Mouse (Mus musculus) liver, embryonic 14.5 days (tissue): ENCODE results near the gene Ninj2. TPM values are rescaled to one million over a fixed set of nuclear protein-coding genes. Genes with fewer than 3 reads are reported as not detected.

Source experiments
- ATAC-seq: fragments of 200-750 bp; cut with Nextera tagmentation; 2 replicates; pipeline ENCODE4 v1.8.0; 2017; ENCODE audit warnings: moderate number of reproducible peaks, mild to moderate bottlenecking, moderate library complexity; ENCODE audit not compliant: insufficient read depth
- DNase-seq, 3 experiments: peaks; one replicate each; pipeline ENCODE4 v3.0.0-alpha.2; 2012 to 2013; ENCODE audit warnings: low read depth in 3 of 3, low spot score in 3 of 3
- H3K27ac ChIP-seq: fragments of 300-500 bp; sonication (generic); 2 replicates; pipeline ENCODE4 v1.5.1; 2014; ENCODE audit warnings: moderate library complexity, mild to moderate bottlenecking, control low read depth, inconsistent platforms
- H3K27me3 ChIP-seq: fragments of 300-500 bp; sonication (generic); 2 replicates; pipeline ENCODE4 v1.6.1; 2014; ENCODE audit warnings: mild to moderate bottlenecking, low read length, moderate library complexity; ENCODE audit not compliant: control insufficient read depth, insufficient read depth
- H3K36me3 ChIP-seq: fragments of 300-500 bp; sonication (generic); replicated peaks from 2 replicates; pipeline ENCODE4 v1.6.1; 2014; ENCODE audit warnings: low read depth; ENCODE audit not compliant: control insufficient read depth, insufficient read depth
- H3K4me1 ChIP-seq, 2 experiments: fragments of 200-500 bp in 1 of 2; fragments of 300-500 bp in 1 of 2; sonication (generic) in 1 of 2; replicated peaks; 2 replicates each; pipeline ENCODE4 v1.6.1; 2012 to 2014; ENCODE audit warnings: antibody characterized with exemption in 1 of 2, inconsistent platforms in 1 of 2, low read length in 1 of 2; ENCODE audit not compliant: control insufficient read depth in 2 of 2, insufficient read depth in 2 of 2
- H3K4me2 ChIP-seq: fragments of 300-500 bp; sonication (generic); 2 replicates; pipeline ENCODE4 v1.6.1; 2014; ENCODE audit warnings: low read depth, mild to moderate bottlenecking, control low read depth, moderate library complexity
- H3K4me3 ChIP-seq, 2 experiments: fragments of 200-500 bp in 1 of 2; fragments of 300-500 bp in 1 of 2; sonication (generic) in 1 of 2; 2 replicates each; pipeline ENCODE4 v1.5.1; 2012 to 2014; ENCODE audit warnings: low read depth in 2 of 2, low read length in 2 of 2, mild to moderate bottlenecking in 2 of 2, control low read depth in 1 of 2, inconsistent platforms in 1 of 2, moderate library complexity in 1 of 2; ENCODE audit not compliant: insufficient read depth in 1 of 2
- H3K9ac ChIP-seq: fragments of 300-500 bp; sonication (generic); replicated peaks from 2 replicates; pipeline ENCODE4 v1.6.1; 2014; ENCODE audit warnings: mild to moderate bottlenecking, control low read depth, moderate library complexity
- H3K9me3 ChIP-seq: fragments of 300-500 bp; sonication (generic); 2 replicates; pipeline ENCODE4 v1.6.1; 2016; ENCODE audit warnings: low read length, mixed read lengths; ENCODE audit not compliant: control insufficient read depth
- CTCF ChIP-seq: IDR thresholded peaks from 2 replicates; pipeline ENCODE4 v1.5.1; 2016; ENCODE audit warnings: antibody characterized with exemption, low read depth, control low read depth
- EP300 ChIP-seq: IDR thresholded peaks from 2 replicates; pipeline ENCODE4 v1.6.1; 2016; ENCODE audit warnings: antibody characterized with exemption, low read depth
- WGBS: fragments of 180-500 bp; shearing (Covaris S2); extraction: QIAGEN DNeasy Blood & Tissue Kit; methylation state at CpG from one replicate; pipeline ENCODE4 v1.1.7; 2014; ENCODE audit not compliant: insufficient replicate concordance; 5-methylcytosine and 5-hydroxymethylcytosine counted together
- polyA plus RNA-seq, 2 experiments: library from polyadenylated mRNA; depleted of rRNA in 1 of 2; stranded (reverse) in 1 of 2; unstranded in 1 of 2; fragments of >200 nt; fragmentation: Nextera tagmentation in 1 of 2; extraction: Ambion mirVana in 1 of 2; gene quantifications; 2 replicates each; pipeline versions ENCODE4 v1.2.1 to v1.2.3; 2012 to 2014

The Ninj2 gene
- polyA plus RNA-seq, 2 experiments, result 0.33 TPM; not detected in 1

- 58% methylated on average over 6 of the region's 6 CpGs for WGBS
- no peaks in the 10 kb centered on the region for H3K9me3 ChIP-seq
- H3K4me2 ChIP-seq, result no peak overlapping the region
- no peak overlapping the region for H3K9ac ChIP-seq
- H3K4me1 ChIP-seq, result peaks cover 0 to 9% of the 10 kb centered on the region in 2 experiments; a peak in 2 of 4 replicates
- H3K4me3 ChIP-seq, result no peak overlapping the region
- TF ChIP-seq CTCF (no peak), EP300 (no peak)
- DNase-seq (no peak), ATAC-seq (no peak)
- no peaks in the 10 kb centered on the region for H3K36me3 ChIP-seq
- H3K27me3 ChIP-seq, result no peaks in the 10 kb centered on the region
- H3K27ac ChIP-seq, result no peak overlapping the region
Measured at GRCm38 (mm10) chr6:120108061-120108460, 14.9 kb downstream of the Ninj2 start.

- no peak for TF ChIP-seq CTCF
- TF ChIP-seq EP300, result no peak
- Histone ChIP-seq H3K4me3 (no peak overlapping the region), H3K9me3 (no peaks in the 10 kb centered on the region), H3K4me2 (no peak overlapping the region), H3K9ac (no peak overlapping the region), H3K36me3 (no peaks in the 10 kb centered on the region), H3K27me3 (no peaks in the 10 kb centered on the region), H3K27ac (no peak overlapping the region), H3K4me1 (peaks cover 0 to 7% of the 10 kb centered on the region in 2 experiments; a peak in 2 of 4 replicates)
- 47% methylated on average over 7 of the region's 7 CpGs for WGBS
- no peak for DNase-seq
- no peak for ATAC-seq
Measured at GRCm38 (mm10) chr6:120109173-120109572, 16.0 kb downstream of the Ninj2 start.

DNA sequence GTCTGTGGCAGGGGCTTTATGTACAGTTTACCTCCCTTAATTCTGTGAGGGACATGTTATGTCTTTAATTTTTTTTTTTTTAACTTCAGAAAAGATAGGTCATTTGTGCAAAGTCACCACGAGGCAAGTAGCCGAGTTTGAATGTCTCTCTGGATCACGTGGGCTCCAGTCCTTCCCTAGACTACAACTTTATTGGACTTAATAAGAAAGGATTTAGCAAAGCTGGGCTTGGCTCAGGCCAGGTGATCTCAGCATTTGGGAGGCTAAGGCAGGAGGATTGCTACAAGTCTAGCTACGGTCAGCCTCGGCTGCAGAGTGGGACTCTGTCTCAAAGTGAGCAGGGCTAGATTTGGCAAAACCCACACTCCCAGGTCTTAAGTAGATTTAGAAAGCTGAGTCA is 16.8 kb downstream of the Ninj2 start:
- peaks cover 0 to 7% of the 10 kb centered on the region in 2 experiments; a peak in 2 of 4 replicates for H3K4me1 ChIP-seq
- H3K27ac ChIP-seq, result no peak overlapping the region
- no peaks in the 10 kb centered on the region for H3K27me3 ChIP-seq
- H3K4me3 ChIP-seq, result no peak overlapping the region
- DNase-seq, result no peak
- ATAC-seq, result no peak
- no peak overlapping the region for H3K4me2 ChIP-seq
- H3K9me3 ChIP-seq, result no peaks in the 10 kb centered on the region
- no peak overlapping the region for H3K9ac ChIP-seq
- no peak for TF ChIP-seq CTCF
- TF ChIP-seq EP300, result no peak
- 63% methylated on average over 5 of the region's 5 CpGs for WGBS
- no peaks in the 10 kb centered on the region for H3K36me3 ChIP-seq

DNA sequence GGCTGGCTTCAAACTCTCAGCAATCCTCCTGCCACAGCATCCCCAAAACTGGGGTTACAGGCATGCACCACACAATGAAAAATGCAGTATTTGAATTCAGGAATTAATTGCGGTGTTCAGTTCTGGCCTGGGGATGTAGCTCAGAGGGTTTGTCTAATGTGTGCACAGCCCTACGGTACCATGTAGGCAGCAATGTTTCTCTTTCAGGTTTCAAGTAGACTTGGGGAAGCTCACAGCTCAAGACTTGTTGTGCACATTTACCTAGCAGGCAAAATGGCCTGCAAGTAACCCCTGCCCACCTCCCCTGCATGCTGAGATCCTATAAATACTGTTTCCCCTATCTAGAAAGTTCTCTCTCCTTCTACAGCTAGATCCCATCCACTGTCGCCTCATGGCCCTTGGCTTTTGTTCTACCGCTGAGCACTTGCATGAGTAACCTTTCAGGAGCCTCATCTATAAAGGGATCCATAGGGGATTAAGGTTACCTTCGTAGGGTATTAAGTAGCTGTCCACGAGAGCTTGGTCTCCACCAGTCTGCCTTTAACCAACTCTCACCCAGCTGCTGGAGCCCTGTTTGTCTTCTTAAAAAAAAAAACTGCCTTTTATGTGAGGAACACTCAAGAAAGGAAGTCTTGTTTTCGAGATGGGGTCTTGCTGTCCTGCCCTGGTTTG is 17.7 kb downstream of the Ninj2 start:
- Histone ChIP-seq H3K36me3 (no peaks in the 10 kb centered on the region), H3K4me3 (no peak overlapping the region), H3K4me2 (no peak overlapping the region), H3K9me3 (no peaks in the 10 kb centered on the region), H3K27me3 (no peaks in the 10 kb centered on the region), H3K9ac (no peak overlapping the region), H3K4me1 (peaks cover 0 to 7% of the 10 kb centered on the region in 2 experiments; a peak in 2 of 4 replicates), H3K27ac (no peak overlapping the region)
- WGBS, result 69% methylated on average over 7 of the region's 7 CpGs
- DNase-seq, result no peak
- no peak for ATAC-seq
- TF ChIP-seq EP300 (no peak), CTCF (no peak)

- TF ChIP-seq EP300 (no peak), CTCF (no peak)
- ATAC-seq (no peak), DNase-seq (no peak)
- H3K9me3 ChIP-seq, result no peaks in the 10 kb centered on the region
- H3K4me2 ChIP-seq, result no peak overlapping the region
- H3K36me3 ChIP-seq, result no peaks in the 10 kb centered on the region
- peaks cover 0 to 7% of the 10 kb centered on the region in 2 experiments; a peak in 2 of 4 replicates for H3K4me1 ChIP-seq
- H3K9ac ChIP-seq, result no peak overlapping the region
- H3K27me3 ChIP-seq, result no peaks in the 10 kb centered on the region
- H3K4me3 ChIP-seq, result no peak overlapping the region
- no peak overlapping the region for H3K27ac ChIP-seq
- WGBS, result 55% methylated on average over 3 of the region's 3 CpGs
Measured at GRCm38 (mm10) chr6:120111410-120111783, 18.2 kb downstream of the Ninj2 start.
